Mouse (Mus musculus): ENCODE measurements around the gene Olfr671. TPM values are rescaled to one million over a fixed set of nuclear protein-coding genes. Genes with fewer than 3 reads are reported as not detected.
"Not testable (repeated sequence)": the region's sequence is repeated elsewhere in the genome, so short reads cannot be mapped to it uniquely, and the experiment has no call there.

Gene Olfr671
- polyA plus RNA-seq (2014; fragmentation: Nextera tagmentation; extraction: Ambion mirVana), result not detected in 2 replicates

GRCm38 (mm10) chr7:104979026-104979425, at the start of gene Olfr671:
Gene Olfr671 (minus strand): TSS chr7:104979126.
- Histone ChIP-seq H3K4me3 (ENCODE audit: low read depth, low read length) (no peak within 1 kb of the TSS), H3K9me3 (replicated peaks; ENCODE audit: control insufficient read depth, low read length) (no peaks in the 10 kb centered on the region), H3K27me3 (replicated peaks; ENCODE audit: control insufficient read depth, insufficient read depth, low read length) (no peaks in the 10 kb centered on the region), H3K27ac (ENCODE audit: low read depth, low read length) (no peak within 1 kb of the TSS), H3K9ac (ENCODE audit: low read length) (no peak within 1 kb of the TSS), H3K4me2 (ENCODE audit: low read length) (no peak within 1 kb of the TSS), H3K36me3 (ENCODE audit: control insufficient read depth, insufficient read depth, low read length) (no peaks in the 10 kb centered on the region), H3K4me1 (ENCODE audit: control insufficient read depth, insufficient read depth, low read length) (no peaks in the 10 kb centered on the region)
- no peak for ATAC-seq
- DNase-seq (ENCODE audit: low spot score), result no peak
- 68% methylated on average over 1 of the region's 1 CpGs for WGBS

- H3K27me3 ChIP-seq (replicated peaks; ENCODE audit: control insufficient read depth, insufficient read depth, low read length), result no peaks in the 10 kb centered on the region
- H3K4me3 ChIP-seq (ENCODE audit: low read depth, low read length), result no peak within 1 kb of the TSS
- no peaks in the 10 kb centered on the region for H3K9me3 ChIP-seq (replicated peaks; ENCODE audit: control insufficient read depth, low read length)
- no peak for ATAC-seq
- no peak within 1 kb of the TSS for H3K27ac ChIP-seq (ENCODE audit: low read depth, low read length)
- H3K4me2 ChIP-seq (ENCODE audit: low read length), result no peak within 1 kb of the TSS
- 97% methylated on average over 1 of the region's 1 CpGs for WGBS
- no peaks in the 10 kb centered on the region for H3K36me3 ChIP-seq (ENCODE audit: control insufficient read depth, insufficient read depth, low read length)
- H3K9ac ChIP-seq (ENCODE audit: low read length), result no peak within 1 kb of the TSS
- no peak for DNase-seq (ENCODE audit: low spot score)
- H3K4me1 ChIP-seq (ENCODE audit: control insufficient read depth, insufficient read depth, low read length), result no peaks in the 10 kb centered on the region
Measured at GRCm38 (mm10) chr7:105028360-105028759, 49.4 kb upstream of the Olfr671 start, which contains the start of gene Olfr675. Gene Olfr675 (minus strand): TSS chr7:105028460.

- no peaks in the 10 kb centered on the region for H3K36me3 ChIP-seq (ENCODE audit: control insufficient read depth, insufficient read depth, low read length)
- no peaks in the 10 kb centered on the region for H3K9me3 ChIP-seq (replicated peaks; ENCODE audit: control insufficient read depth, low read length)
- no peak overlapping the region for H3K4me2 ChIP-seq (ENCODE audit: low read length)
- H3K27me3 ChIP-seq (replicated peaks; ENCODE audit: control insufficient read depth, insufficient read depth, low read length), result no peaks in the 10 kb centered on the region
- WGBS, result 56% methylated on average over 1 of the region's 1 CpGs
- H3K4me1 ChIP-seq (ENCODE audit: control insufficient read depth, insufficient read depth, low read length), result no peaks in the 10 kb centered on the region
- no peak overlapping the region for H3K4me3 ChIP-seq (ENCODE audit: low read depth, low read length)
- DNase-seq (ENCODE audit: low spot score) (peak; percentile 1), ATAC-seq (no peak)
- H3K27ac ChIP-seq (ENCODE audit: low read depth, low read length), result no peak overlapping the region
- H3K9ac ChIP-seq (ENCODE audit: low read length), result no peak overlapping the region
Measured at GRCm38 (mm10) chr7:105022530-105022929, 43.6 kb upstream of the Olfr671 start.

GRCm38 (mm10) chr7:105001929-105002328, 23.0 kb upstream of the Olfr671 start, which contains the start of gene Olfr672:
Gene Olfr672 (minus strand): TSS chr7:105002029.
- Histone ChIP-seq H3K4me3 (ENCODE audit: low read depth, low read length) (no peak within 1 kb of the TSS), H3K27ac (ENCODE audit: low read depth, low read length) (no peak within 1 kb of the TSS), H3K9me3 (replicated peaks; ENCODE audit: control insufficient read depth, low read length) (no peaks in the 10 kb centered on the region), H3K27me3 (replicated peaks; ENCODE audit: control insufficient read depth, insufficient read depth, low read length) (no peaks in the 10 kb centered on the region), H3K36me3 (ENCODE audit: control insufficient read depth, insufficient read depth, low read length) (no peaks in the 10 kb centered on the region), H3K4me1 (ENCODE audit: control insufficient read depth, insufficient read depth, low read length) (no peaks in the 10 kb centered on the region), H3K9ac (ENCODE audit: low read length) (no peak within 1 kb of the TSS), H3K4me2 (ENCODE audit: low read length) (no peak within 1 kb of the TSS)
- ATAC-seq (no peak), DNase-seq (ENCODE audit: low spot score) (no peak)

DNA sequence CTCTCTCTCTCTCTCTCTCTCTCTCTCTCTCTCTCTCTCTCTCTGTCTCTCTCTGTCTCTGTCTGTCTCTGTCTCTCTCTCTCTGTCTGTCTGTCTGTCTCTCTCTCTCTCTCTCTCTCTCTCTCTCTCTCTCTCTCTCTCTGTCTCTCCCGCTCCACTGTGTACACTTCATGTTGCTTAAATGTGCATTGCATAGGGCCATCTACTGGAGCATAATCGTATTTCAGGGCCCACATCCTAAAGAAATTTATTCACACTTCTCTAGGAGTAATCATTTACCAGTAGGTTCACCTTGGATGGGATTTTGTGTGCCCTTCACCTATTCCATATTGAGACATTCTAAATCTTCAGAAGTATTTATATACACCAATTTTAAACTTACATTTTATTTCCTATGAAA, 6.4 kb downstream of the Olfr671 start:
- WGBS, result 74% methylated on average over 2 of the region's 2 CpGs
- H3K4me3 ChIP-seq (ENCODE audit: low read depth, low read length); H3K4me2 ChIP-seq (ENCODE audit: low read length); ATAC-seq; H3K9ac ChIP-seq (ENCODE audit: low read length); H3K36me3 ChIP-seq (ENCODE audit: control insufficient read depth, insufficient read depth, low read length); H3K9me3 ChIP-seq (replicated peaks; ENCODE audit: control insufficient read depth, low read length); H3K4me1 ChIP-seq (ENCODE audit: control insufficient read depth, insufficient read depth, low read length); DNase-seq (ENCODE audit: low spot score); H3K27me3 ChIP-seq (replicated peaks; ENCODE audit: control insufficient read depth, insufficient read depth, low read length); H3K27ac ChIP-seq (ENCODE audit: low read depth, low read length): not testable (repeated sequence)

- no peaks in the 10 kb centered on the region for H3K36me3 ChIP-seq (ENCODE audit: control insufficient read depth, insufficient read depth, low read length)
- DNase-seq (ENCODE audit: low spot score), result no peak
- H3K4me1 ChIP-seq (ENCODE audit: control insufficient read depth, insufficient read depth, low read length), result no peaks in the 10 kb centered on the region
- no peak within 1 kb of the TSS for H3K27ac ChIP-seq (ENCODE audit: low read depth, low read length)
- no peak within 1 kb of the TSS for H3K4me2 ChIP-seq (ENCODE audit: low read length)
- no peak for ATAC-seq
- no peaks in the 10 kb centered on the region for H3K9me3 ChIP-seq (replicated peaks; ENCODE audit: control insufficient read depth, low read length)
- 46% methylated on average over 1 of the region's 1 CpGs for WGBS
- no peak within 1 kb of the TSS for H3K4me3 ChIP-seq (ENCODE audit: low read depth, low read length)
- H3K27me3 ChIP-seq (replicated peaks; ENCODE audit: control insufficient read depth, insufficient read depth, low read length), result no peaks in the 10 kb centered on the region
- no peak within 1 kb of the TSS for H3K9ac ChIP-seq (ENCODE audit: low read length)
Measured at GRCm38 (mm10) chr7:104962520-104962919, 16.4 kb downstream of the Olfr671 start, which contains the start of gene Olfr670. Gene Olfr670 (minus strand): TSS chr7:104962620.

- 96% methylated on average over 16 of the region's 16 CpGs for WGBS
Measured at GRCm38 (mm10) chr7:104950234-104950633, 28.7 kb downstream of the Olfr671 start.

DNA sequence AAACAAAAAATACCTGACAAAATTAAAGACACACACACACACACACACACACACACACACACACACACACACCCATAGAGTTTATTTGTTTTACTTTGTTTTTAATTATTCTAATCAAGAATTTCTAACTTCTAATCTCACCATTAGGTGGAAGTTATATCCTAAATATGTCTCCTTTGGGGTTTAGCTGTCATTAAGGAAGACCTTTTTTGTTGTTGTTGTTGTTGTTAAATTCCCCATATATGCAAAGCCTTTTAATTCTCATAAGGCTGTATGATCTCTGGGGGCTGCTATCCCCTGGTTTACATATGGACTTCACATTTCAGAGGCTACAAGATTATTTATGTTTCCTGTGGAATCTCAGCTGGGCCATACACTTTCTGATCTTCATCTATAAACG, 45.0 kb downstream of the Olfr671 start, which contains the start of gene Olfr669:
TSS of gene Olfr669 (plus strand) at position 301 of the 400 bp plus-strand sequence.
- H3K4me3 ChIP-seq (ENCODE audit: low read depth, low read length), result no peak within 1 kb of the TSS
- H3K4me2 ChIP-seq (ENCODE audit: low read length), result no peak within 1 kb of the TSS
- H3K27me3 ChIP-seq (replicated peaks; ENCODE audit: control insufficient read depth, insufficient read depth, low read length), result no peaks in the 10 kb centered on the region
- no peak within 1 kb of the TSS for H3K27ac ChIP-seq (ENCODE audit: low read depth, low read length)
- no peaks in the 10 kb centered on the region for H3K36me3 ChIP-seq (ENCODE audit: control insufficient read depth, insufficient read depth, low read length)
- 89% methylated on average over 1 of the region's 1 CpGs for WGBS
- H3K9ac ChIP-seq (ENCODE audit: low read length), result no peak within 1 kb of the TSS
- H3K9me3 ChIP-seq (replicated peaks; ENCODE audit: control insufficient read depth, low read length), result no peaks in the 10 kb centered on the region
- ATAC-seq (no peak), DNase-seq (ENCODE audit: low spot score) (no peak)
- H3K4me1 ChIP-seq (ENCODE audit: control insufficient read depth, insufficient read depth, low read length), result no peaks in the 10 kb centered on the region

More at GRCm38 (mm10) chr7:104950234-104950633, 28.7 kb downstream of the Olfr671 start:
- not testable (repeated sequence) for H3K9me3 ChIP-seq (replicated peaks; ENCODE audit: control insufficient read depth, low read length); H3K4me1 ChIP-seq (ENCODE audit: control insufficient read depth, insufficient read depth, low read length); ATAC-seq; H3K9ac ChIP-seq (ENCODE audit: low read length); H3K4me3 ChIP-seq (ENCODE audit: low read depth, low read length); H3K4me2 ChIP-seq (ENCODE audit: low read length); DNase-seq (ENCODE audit: low spot score); H3K27me3 ChIP-seq (replicated peaks; ENCODE audit: control insufficient read depth, insufficient read depth, low read length); H3K36me3 ChIP-seq (ENCODE audit: control insufficient read depth, insufficient read depth, low read length); H3K27ac ChIP-seq (ENCODE audit: low read depth, low read length)

- no peak within 1 kb of the TSS for H3K27ac ChIP-seq (ENCODE audit: low read depth, low read length)
- DNase-seq (ENCODE audit: low spot score) (no peak), ATAC-seq (no peak)
- H3K9ac ChIP-seq (ENCODE audit: low read length), result no peak within 1 kb of the TSS
- H3K36me3 ChIP-seq (ENCODE audit: control insufficient read depth, insufficient read depth, low read length), result no peaks in the 10 kb centered on the region
- no peaks in the 10 kb centered on the region for H3K4me1 ChIP-seq (ENCODE audit: control insufficient read depth, insufficient read depth, low read length)
- H3K9me3 ChIP-seq (replicated peaks; ENCODE audit: control insufficient read depth, low read length), result no peaks in the 10 kb centered on the region
- H3K4me2 ChIP-seq (ENCODE audit: low read length), result no peak within 1 kb of the TSS
- H3K4me3 ChIP-seq (ENCODE audit: low read depth, low read length), result no peak within 1 kb of the TSS
- 84% methylated on average over 1 of the region's 1 CpGs for WGBS
- H3K27me3 ChIP-seq (replicated peaks; ENCODE audit: control insufficient read depth, insufficient read depth, low read length), result no peaks in the 10 kb centered on the region
Measured at GRCm38 (mm10) chr7:104927957-104928356, 51.0 kb downstream of the Olfr671 start, which contains the start of gene Olfr668. Gene Olfr668 (minus strand): TSS chr7:104928057.

Measured in forebrain, embryonic 14.5 days (tissue).